Mouse (Mus musculus) olfactory bulb, adult 2 months (tissue): ENCODE results near the gene Hist1h2bm.

ENCODE experiments used
- CTCF ChIP-seq: fragments of 200-500 bp; IDR thresholded peaks from 2 replicates; pipeline ENCODE4 v1.5.1; 2012; ENCODE audit warnings: low read depth, mild to moderate bottlenecking, low read length, moderate library complexity; ENCODE audit not compliant: insufficient read depth
- POLR2A ChIP-seq: fragments of 200-500 bp; IDR thresholded peaks from 2 replicates; pipeline ENCODE4 v1.6.1; 2012; ENCODE audit warnings: mild to moderate bottlenecking, low read depth, low read length, moderate library complexity; ENCODE audit not compliant: insufficient read depth

- TF ChIP-seq CTCF (no peak), POLR2A (no peak)
These were observed 27.7 kb downstream of the Hist1h2bm start for GRCm38 (mm10) chr13:21749387-21750158.
